Mouse (Mus musculus) gastrocnemius, postnatal 10 days (tissue): ENCODE measurements at regions not wholly inside any gene's neighbourhood (a gene's known extent, or its start where the extent isn't known, plus 50 kb on each side); places are given as distances from the start of the nearest gene placed in this dataset.

Source experiments
- DNase-seq: peaks from one replicate; pipeline ENCODE4 v3.0.0; 2021; ENCODE audit warnings: mixed read lengths

DNA sequence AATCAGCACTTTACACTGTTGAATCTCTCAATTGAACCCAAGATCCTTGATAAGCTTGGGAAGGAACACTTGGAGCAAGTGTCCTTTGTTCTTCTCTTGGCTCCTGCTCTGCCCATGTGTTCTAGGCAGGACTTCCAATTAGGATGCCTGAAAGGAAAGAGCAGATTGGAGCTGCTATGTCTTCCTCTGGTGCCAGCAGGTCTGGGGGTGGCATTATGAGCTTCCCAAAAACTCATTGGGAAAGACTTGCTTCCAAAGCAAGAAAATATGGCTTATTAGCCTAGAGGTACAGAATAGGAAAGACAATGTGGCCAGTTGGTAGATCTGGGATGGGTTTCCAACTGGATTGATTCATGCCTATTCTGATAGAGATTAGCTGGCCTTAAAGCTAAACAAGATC, 959.1 kb downstream of the Slc4a3 start:
- no peak for DNase-seq

DNA sequence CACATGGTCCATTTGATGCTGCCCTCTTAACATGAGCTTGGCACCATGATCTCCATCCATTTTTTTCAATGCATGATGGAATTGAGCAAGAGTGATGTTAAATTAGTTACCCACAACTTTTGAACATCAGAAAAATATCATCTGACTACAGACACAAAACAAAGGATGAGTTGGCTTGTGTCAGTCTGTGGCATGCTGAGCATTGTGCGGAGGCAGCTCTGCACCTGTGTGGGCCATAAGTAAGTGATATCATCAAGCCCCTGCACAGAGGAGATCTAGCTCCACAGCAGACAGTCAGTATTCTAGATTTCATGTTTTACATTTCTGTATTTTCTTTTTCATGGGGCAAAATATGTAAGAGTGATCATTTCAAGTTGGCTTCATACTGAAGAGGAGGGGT, 962.8 kb downstream of the Slc4a3 start:
- DNase-seq, result no peak

DNA sequence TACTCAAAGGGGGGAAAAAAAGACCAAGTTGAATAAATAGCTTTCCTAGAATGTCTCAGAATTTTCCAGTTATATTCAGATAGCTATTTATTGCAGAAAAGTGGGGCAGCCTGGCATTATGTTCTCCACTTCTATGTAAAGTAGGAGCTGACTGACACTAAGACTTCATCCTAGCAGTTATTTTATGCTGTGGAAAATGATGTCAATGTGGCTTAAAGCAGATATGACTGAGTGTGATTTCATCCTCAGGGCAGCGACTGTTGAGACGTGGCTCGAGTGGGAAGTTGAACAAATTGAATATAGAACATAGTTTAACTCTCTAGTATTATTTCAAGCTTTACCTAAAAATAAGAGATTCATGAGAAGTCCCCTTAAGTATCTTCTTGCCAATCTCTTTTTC, 963.4 kb downstream of the Slc4a3 start:
- no peak for DNase-seq

DNA sequence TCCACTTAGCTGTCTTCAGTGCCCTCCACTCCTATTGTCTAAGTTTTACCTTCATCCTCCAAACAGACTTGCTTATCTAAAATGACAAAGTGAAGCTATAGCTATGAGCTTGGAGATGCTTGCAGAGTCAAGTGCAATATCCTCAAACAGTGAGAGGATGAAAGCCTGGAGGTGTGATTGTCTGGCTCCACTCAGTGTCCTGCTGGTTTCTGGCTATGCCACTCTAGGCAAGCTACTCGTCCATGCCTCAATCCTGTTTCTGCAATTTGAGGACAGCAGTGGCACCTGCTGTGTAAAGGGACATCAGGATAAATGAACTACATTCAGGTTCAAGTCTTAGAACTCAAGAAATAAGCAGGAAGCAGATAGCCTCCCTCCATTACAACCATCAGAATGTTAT, 966.1 kb downstream of the Slc4a3 start:
- DNase-seq, result no peak

DNA sequence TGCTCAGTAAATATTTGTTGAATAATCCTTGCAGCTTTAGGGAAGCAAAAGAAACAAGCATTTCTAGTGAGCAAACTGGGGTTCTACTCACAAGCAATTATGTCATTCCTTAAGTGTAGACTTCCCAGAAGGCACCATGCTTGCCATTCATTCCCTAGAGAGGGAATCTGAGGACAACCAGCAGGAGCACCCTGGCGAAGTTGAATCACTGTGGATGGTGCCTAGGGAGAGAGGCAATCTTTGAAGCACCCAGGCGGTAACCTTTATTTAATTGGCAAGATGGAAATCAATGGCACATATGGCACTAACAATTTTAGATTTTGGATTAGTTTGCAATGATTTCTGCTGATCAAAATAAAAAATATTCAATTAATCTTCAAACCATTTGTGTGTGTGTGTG, 967.4 kb downstream of the Slc4a3 start:
- DNase-seq, result no peak

DNA sequence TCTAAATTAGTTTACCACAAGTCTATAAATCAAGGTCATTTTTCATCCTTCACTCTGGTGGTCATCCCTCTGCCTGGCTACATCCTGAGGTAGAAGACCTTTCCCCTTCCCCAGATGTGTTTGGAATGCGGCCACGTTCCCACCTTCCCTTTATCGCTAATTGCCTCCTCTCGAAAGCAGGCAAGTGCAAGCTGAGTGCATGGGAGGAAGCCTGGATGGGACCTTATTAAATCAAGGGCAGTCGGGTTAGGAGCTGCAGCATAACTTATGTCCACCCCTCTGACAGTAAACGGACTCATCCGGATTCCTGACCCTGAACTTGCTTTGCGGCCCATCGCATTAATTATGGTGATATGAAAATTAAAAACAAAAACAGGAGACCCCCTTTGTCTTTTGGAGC, 983.5 kb downstream of the Slc4a3 start:
- DNase-seq, result no peak

DNA sequence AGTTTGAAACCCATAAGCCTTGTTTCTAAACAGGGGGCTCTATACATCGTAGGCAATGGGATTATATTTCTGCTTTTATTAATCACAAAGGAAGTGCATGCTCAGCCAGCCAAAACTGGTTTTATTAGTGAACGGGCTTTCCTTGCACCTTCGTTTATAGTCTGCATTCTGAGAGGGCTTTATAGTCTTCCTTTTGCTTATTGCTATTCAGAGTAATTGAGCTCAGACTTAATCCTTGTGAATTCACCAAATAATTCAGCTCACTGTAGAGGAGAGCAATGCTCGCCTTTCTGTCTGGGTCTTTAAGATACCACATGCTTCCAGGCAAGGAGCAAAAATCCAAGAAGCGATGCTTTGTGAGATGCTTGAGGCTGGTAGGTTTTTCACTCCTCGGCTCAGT, 984.3 kb downstream of the Slc4a3 start:
- no peak for DNase-seq

DNA sequence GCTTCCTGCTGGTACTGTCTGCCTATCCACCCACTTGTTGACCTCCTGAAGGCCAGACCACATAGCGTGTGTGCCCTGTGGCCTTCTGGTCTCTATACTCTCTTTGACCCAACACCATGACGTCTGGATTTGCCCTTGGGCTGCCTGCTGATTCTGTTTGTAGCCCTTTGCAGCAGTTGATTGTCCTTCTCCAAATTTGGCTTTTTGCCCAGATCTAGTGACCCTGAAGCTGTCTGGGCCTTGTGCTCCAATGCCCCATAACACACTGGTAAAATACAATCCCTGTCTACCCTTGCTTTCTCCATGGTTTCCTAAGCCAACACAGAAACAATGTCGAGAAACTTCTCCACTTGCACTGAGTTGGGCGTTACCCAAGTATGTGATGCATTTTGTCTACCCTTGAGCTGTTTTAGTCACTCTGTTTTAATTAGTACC, 979.3 kb downstream of the Epha4 start:
- DNase-seq, result no peak

DNA sequence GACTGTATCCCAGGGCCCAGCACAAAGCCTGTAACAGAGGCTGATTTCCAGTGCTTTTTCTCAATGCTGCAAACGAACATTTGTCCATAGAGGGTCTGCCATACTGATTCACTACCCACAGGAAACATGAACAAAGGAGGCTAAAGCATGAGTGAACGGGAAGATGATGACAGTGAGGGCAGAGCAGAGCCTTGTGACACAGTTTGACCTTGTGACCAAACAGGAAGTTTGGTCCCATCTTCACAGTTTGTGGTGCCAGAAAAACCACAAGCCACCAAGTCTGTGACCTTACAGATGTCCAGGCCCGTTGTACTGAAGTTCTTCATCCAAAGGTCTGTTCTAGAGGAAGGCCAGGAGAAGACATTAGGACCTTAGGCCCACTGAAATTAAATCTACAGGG, 974.4 kb downstream of the Epha4 start:
- DNase-seq, result no peak

DNA sequence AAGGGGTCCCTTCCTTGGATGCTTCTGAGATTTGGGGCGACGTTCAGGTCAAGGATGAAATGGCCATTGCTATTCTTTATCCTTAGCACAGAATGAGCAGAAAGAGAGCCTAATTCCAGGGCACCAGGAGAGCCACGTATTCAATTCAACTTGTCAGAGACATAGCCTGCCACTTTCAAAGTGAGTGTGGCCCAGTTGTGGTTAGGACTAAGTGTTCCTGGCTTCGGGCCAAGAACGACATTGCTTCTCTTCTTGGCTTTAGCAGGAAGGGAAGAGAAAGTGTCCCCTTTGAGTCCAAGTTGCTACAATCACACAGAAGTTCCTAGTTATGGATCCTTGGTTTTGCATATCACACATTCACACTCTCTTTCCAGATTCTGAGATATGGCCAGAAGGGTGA, 964.0 kb downstream of the Epha4 start:
- no peak for DNase-seq

DNA sequence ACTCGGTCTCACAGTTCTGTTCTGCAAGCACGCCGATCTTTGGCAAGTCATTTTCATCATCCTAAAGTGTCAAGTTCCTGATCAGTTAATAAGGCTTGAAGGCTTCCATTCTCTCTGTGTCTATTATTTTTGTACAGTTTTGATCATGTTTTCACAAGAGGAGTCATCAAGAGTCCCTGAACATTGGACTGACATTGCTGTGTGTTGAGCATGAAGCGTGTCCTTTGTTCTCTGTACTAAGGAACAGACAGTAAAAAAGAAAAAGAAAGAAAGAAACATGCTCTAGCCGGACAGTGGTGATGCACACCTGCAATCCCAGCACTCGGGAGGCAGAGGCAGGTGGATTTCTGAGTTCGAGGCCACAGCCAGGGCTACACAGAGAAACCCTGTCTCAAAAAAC, 955.4 kb downstream of the Epha4 start:
- no peak for DNase-seq

DNA sequence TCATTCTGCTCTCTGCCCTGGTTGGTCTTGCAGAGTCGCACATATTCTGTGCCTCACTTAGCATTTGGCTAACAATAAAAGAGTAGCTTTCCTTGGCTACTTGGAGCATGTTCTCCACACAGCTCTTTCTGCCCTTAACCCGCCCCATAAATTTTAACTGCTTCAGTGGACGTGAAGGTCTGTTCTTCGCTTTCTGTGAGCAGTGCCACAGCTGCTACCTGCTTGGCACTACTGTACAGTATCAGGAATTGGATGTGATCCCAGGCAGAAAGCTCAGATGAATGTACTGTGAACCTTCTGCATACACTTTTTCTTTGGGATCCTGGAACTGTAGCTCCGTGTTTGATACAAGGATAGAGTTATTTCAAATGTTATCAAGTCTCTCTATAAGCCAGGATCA, 939.4 kb downstream of the Epha4 start:
- DNase-seq, result no peak

DNA sequence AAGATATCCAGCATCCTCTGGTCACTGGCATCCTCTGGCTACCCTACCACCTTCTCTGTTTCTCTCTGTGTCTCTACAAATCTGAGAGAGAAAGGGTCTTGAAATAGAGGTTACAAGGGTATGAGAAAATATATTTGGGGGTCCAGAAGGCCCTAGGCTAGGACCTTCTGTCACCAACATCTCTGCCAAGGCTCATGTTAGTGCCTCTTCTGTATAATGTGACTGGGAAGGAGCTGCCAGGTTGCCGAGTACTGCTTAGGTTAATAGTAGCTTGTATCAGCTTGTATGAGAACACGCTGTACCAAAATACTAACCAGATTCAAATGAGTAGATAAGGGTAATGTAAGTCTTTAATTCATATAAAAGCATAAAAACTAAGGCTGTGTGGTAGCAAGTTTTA, 929.0 kb downstream of the Epha4 start:
- DNase-seq, result no peak

DNA sequence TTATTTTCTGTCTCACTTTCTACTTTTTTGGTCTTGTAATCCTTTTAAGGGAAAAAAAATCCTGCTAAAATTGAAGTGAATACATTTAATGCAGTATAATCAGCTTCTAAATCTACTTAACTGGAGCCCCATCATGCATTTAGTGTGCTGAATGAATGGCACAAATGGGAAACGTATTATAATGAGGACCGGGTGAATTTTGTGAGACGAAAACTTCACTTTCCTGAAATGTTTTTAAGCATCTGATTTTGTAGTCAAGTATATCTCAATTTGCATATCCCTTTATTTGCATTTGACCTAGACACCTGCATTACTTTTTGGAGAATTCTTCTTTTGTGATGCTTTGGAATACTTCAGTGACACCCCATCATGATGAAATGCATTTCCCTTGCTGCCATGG, 889.1 kb downstream of the Epha4 start:
- no peak for DNase-seq

DNA sequence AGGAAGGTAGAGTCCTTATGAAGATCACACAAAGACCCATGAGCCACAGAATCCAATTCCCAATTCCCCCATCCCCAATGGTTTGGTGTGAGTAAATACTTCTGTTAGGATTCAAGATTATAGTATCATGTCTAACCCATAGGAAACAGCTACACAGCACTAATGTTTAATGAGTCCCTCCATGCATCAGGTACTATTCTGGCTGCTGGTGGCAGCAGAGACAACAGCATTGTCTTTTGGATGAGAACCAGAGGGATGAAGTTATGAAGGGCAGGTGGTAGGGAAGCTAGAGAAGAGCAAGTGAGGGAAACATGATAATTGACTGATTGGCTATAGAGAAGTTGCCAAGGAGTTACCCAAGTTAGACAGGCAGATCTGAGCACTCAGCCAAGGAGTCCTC, 885.0 kb downstream of the Epha4 start:
- no peak for DNase-seq

DNA sequence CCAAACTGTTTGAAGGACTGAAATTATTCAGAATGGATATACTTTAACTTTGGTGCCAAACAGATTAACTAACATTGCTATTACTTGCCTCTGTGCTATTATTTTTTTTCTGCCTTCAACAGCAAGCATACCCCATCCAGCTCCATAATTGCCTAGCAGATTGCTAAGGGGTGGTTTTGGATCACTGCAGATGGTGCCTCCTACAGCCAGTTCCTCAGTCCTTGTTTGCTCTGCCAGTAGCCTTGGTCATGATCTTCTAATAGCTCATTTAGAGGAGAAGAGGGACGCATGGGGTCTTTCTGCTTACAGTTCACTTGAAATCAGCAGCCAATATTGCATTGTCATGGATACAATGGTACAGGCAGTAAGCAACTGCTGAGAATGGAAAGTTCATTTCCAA, 880.8 kb downstream of the Epha4 start:
- DNase-seq, result no peak

DNA sequence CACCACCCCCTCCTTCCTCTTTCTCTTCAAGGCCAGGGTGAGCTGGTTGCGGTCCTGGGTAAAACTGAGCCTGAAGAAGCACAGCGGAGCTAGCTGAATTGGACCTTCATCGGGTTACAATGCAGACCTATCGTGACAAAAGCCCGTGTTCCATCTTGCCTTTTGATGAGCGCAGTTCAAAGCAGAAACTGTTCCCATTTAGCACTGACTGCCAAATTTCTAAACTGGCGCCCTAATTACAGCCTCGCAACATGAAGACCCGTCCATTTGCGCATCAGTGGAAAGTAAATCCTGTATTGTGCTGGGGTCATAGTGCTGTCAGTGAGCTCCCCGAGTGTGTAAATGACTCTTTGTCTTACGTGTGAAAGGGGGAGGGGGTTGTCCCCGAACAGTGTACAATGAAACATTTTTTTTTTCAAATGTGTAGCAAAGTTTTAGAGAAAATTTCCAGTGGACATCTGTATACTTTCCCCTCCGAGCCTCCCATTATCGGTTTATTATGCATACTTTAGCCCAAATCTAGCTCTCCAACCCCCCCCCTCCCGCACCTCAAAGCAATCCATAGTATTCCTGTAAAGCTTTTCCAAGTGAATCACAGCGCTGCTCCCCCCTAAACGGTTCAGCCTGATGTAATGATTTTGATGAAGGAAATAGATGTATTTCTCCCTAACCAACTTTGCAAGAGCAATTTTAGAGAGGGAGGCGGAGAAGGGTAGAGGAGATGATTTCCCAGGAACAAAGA, 877.4 kb downstream of the Epha4 start:
- DNase-seq, result no peak

DNA sequence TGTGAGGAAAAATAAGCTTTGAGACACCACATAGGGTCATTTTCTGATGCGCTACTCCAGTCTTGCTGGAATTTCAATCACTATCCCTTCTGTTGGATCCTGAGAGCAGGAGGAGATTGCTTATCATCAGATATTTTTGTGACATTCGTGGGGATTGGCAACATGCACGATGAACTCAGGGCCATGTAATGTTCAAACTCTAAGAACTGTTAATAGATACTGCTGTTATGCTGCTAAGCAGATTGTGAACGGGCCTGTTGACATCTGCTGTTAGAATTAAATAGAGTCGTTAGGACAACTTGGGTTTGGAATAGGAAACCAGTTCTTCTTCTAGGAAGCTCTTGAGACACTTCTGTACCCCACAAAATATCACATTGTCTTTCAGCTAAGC, 876.9 kb downstream of the Epha4 start:
- DNase-seq, result no peak

DNA sequence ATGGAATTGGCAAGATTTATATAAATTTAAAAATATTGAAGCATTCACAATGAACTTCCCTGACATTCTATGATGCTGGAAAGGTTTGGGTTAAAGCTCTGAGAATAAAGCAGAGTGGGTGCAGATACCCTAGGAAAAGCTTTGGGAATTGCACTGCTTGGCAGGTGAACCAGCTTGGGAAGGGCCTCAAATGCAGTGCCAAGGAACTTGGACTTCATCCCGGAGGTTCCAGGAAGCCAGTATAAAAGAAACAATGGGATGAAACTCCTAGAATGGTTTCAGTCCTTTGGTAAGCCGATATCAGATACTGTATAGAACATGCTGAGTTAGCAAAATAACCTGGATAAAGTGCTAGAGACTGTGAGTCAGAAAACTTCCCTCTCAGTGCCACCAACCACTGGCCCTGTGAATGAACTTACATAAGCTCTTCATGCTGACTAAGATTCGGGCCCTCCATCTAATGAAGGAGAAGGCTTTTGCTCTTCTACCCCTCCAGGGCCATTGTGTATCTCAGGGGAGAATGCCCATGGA, 873.6 kb downstream of the Epha4 start:
- no peak for DNase-seq

DNA sequence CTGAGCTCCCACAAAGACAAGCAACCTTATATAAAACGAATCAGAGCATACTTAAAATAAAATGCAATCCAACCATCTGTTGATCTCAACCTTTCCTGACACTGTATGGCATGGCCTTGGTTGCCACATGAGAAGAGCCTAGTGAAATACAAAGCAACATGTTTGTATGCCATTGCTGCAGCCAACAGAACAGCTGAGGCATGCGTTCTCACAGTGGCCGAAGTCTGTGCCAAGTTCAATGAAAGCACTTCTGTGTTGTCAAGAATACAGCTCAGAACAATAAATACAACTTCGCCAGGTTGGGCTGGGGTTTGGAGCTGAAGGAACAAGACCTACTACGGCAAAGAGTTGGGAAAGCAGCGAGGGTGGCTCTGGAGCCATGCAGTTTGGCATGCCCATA, 872.2 kb downstream of the Epha4 start:
- no peak for DNase-seq

DNA sequence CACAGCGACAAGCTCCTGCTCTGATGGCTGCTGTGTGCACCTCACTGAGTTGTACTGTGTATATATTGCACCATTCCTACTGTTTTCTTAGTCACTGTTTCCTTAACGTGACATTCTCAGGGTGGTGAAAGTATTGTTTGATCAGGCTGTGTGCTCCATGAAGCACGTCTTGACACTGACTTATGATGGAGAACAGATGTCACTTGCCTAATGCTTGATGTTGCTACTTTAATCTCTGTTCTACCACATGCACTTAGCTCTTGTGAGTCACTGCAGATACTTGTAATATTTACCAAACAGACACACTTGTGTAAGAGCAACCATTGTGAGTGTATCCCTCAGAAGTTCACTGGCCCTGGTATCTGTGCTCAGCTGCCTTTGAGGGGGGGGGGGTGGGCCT, 870.0 kb downstream of the Epha4 start:
- no peak for DNase-seq

DNA sequence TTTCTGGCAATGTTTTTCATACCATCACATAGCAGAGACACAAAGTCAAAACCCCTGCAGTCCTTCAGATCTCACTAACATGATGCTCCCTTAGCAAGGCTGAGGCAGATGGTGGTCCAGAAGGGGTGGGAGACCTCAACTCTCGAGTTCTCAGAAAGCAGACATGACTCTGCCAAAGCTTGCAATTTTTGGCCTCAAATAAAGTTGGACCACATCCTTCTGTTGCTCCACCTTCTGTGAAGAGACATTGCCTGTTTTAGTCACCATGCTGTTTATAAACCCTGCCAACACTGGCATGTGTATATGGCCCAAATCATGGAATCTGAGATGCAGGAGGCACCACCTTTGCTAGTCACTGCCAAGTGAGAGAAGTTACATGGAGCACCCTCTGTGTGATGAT, 860.1 kb downstream of the Epha4 start:
- DNase-seq, result no peak

DNA sequence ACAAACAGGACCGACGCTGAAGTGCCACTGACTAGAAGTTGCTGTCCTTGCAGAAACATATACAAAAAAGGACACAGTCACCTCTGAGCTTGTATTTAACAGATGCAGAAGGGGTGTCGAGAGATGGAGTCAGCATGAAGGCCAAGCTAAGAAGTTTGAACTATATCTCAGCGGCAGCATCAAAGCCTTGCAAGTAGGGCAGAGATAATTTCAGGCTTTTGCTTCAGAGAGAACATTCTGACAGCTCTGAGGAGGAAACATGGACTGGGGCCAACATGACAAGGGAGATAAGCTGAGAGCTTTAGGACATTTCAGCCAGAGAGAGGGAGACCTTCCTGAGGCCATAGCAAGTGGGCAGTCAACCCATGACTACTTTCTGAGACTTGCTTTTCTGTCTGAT, 856.7 kb downstream of the Epha4 start:
- no peak for DNase-seq

DNA sequence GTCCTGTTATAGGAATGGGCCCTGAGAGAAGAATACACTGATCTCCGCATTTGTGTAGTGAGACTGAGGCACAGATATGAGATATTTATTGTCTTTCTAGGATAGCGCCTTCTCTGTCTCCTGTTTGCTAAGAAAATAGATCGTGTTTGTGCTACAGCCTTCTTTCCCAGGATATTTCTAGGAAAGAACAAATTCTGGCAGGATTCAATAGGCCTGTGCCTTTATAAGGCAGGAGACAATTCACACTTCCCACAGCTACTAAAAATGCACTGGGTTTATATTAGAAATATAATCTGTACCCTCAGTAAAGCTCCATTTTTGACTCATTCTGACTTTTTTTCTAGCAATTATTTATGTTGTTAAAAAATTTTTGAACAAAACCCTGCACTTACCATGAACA, 854.7 kb downstream of the Epha4 start:
- DNase-seq, result no peak

DNA sequence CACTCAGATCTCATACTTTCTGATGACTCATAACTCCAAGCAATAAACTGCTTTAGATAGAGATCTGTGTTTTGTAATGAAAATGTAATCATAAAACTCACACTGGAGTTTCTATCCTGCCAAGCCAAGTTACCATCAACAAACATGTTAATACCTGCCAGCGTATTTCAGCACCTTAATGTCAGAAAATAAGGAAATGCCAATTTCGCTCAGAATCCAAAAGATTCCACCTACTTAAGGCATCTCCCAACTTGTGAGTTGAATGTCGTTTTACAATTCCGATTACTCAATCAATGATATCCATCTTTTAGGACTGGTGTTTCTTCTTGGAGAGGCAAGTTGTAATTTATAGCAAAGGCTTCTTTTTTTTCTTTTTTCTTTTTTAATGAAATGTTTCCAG, 850.5 kb downstream of the Epha4 start:
- no peak for DNase-seq
